Mouse (Mus musculus) retina, postnatal 7 days (tissue): ENCODE measurements around the gene Zfp1.

Source experiments
- DNase-seq: peaks from one replicate; pipeline ENCODE4 v3.0.0-alpha.2; 2012; ENCODE audit warnings: low read depth, low spot score

Zfp1 gene

GRCm38 (mm10) chr8:111713291-111713690, 70.1 kb downstream of the Zfp1 start:
- no peak for DNase-seq

GRCm38 (mm10) chr8:111713817-111714216, 70.6 kb downstream of the Zfp1 start:
- no peak for DNase-seq

- no peak for DNase-seq
Observed at GRCm38 (mm10) chr8:111714295-111714694, 71.1 kb downstream of the Zfp1 start.

- no peak for DNase-seq
Observed at GRCm38 (mm10) chr8:111715514-111715913, 72.3 kb downstream of the Zfp1 start.

- peak; percentile 44 for DNase-seq
Observed at GRCm38 (mm10) chr8:111716603-111717487, 73.6 kb downstream of the Zfp1 start.

GRCm38 (mm10) chr8:111717488-111717792, 74.2 kb downstream of the Zfp1 start:
- DNase-seq, result no peak

- DNase-seq, result no peak
Observed at GRCm38 (mm10) chr8:111717866-111718265, 74.7 kb downstream of the Zfp1 start.

GRCm38 (mm10) chr8:111718937-111719336, 75.7 kb downstream of the Zfp1 start:
- no peak for DNase-seq

GRCm38 (mm10) chr8:111720115-111720544, 76.9 kb downstream of the Zfp1 start:
- DNase-seq, result no peak
